Mouse (Mus musculus) frontal cortex, postnatal 10 days (tissue): ENCODE data around the gene Atp6v0e.

Experiments used
- DNase-seq, 2 experiments: peaks; one replicate each; pipeline ENCODE4 v3.0.0; 2022; ENCODE audit warnings: low spot score in 2 of 2, mixed read lengths in 1 of 2

Gene Atp6v0e

DNA sequence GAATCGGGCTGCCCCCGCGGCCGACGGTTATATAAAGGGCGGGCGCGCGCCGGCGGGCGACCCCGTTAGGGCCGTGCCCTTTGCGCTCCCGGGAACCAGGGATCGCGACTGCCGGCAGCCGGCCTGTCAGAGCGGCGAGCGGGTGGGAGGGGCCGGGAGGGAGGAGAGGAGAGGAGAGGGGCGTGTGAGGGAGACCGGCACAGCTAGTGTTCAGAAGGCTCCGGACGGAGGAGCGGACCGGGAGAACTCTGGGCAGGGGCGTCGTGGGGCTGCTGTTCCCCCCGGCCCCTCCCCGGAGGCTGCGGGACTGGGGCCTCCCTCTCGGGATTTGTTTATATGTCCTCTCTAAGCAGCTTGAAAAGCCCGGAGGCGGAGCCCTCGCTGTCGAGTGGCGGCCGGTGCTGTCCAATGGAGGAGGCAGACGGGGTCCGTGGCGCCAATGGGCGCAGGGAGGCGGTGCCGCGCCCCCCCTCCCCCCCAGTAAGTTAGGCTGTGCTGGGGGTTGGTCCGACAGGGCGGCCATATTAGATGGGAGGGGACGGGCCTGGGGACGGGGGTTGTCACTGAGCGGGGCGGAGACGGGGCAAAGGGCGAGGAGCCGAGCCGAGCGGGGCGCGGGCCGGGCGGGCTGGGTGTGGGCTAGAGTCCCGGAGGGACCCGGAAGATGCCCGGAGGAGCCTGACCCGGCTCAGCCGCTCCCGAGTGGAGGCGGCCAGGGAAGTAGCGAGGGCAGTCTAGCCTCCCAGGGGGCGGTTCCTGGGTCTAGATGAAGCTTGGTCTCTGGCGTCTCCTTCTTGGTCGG lies 53.1 kb downstream of the Atp6v0e start:
- peak; percentile 94 for DNase-seq

GRCm38 (mm10) chr17:26717868-26718267 lies 54.8 kb downstream of the Atp6v0e start:
- no peak for DNase-seq

GRCm38 (mm10) chr17:26719405-26719804 lies 56.4 kb downstream of the Atp6v0e start:
- no peak for DNase-seq

DNA sequence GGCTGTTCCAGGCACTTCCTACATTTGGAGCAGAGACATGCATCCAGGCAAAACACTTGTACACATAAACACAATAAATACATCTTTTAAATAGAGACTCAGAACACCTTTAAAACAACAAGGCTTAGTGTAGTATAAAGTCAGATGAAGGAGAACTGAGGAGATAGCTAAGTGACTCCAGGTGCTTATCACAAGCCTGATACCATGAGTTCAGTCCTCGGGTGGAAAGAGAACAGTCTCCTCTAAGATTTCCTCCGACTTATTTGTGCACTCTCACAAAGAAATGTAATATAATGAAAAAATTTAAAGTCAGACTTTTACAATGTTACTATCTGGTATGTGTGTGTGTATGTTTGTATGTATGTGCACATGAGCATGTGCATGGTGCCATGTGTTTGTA lies 58.8 kb downstream of the Atp6v0e start:
- DNase-seq, result no peak

DNA sequence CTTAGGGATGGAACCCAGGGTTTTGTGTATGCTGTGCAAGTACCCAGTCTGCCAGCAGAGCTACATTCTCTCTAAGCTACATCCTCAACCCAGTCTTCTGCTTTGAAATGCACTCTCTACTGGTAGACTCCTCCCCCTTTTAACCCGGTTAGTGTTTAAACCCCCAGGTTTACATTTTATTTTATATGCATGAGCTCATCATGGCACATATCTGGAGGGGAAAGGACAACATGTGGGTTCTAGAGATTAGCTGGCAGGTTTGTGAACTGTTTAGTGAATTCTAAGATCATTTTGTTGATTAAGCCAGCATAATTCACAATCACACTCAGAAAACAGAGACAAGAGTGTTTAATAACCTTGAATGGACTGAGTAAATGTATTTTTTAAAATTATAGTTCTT lies 61.8 kb downstream of the Atp6v0e start:
- no peak for DNase-seq

- no peak for DNase-seq
These were observed 63.6 kb downstream of the Atp6v0e start for GRCm38 (mm10) chr17:26726674-26727073.

GRCm38 (mm10) chr17:26727110-26727755 lies 64.2 kb downstream of the Atp6v0e start:
- DNase-seq, result no peak

- DNase-seq, result no peak
These were observed 79.5 kb downstream of the Atp6v0e start for GRCm38 (mm10) chr17:26742581-26742980.

- DNase-seq, result no peak
These were observed 80.3 kb downstream of the Atp6v0e start for GRCm38 (mm10) chr17:26743294-26743693.
